Mouse (Mus musculus): ENCODE data around the gene Gm10322. TPM values are rescaled to one million over a fixed set of nuclear protein-coding genes. Genes with fewer than 3 reads are reported as not detected.

The Gm10322 gene
- total and polyA plus RNA-seq, 3 experiments = not detected

GRCm38 (mm10) chr10:59590606-59591005 is 25.3 kb upstream of the Gm10322 start:
- Histone ChIP-seq H3K36me3 (replicated peaks) (peaks cover 37% of the 10 kb centered on the region), H3K4me3 (ENCODE audit: low read depth, low read length) (no peak overlapping the region), H3K4me1 (ENCODE audit: insufficient read depth, low read depth, low read length) (peaks cover 3% of the 10 kb centered on the region), H3K9me3 (replicated peaks) (no peaks in the 10 kb centered on the region), H3K27me3 (ENCODE audit: insufficient read depth, low read length) (no peaks in the 10 kb centered on the region)
- ATAC-seq (ENCODE audit: extremely low read depth, insufficient number of reproducible peaks, low FRiP score, poor library complexity, severe bottlenecking) = no peak
- no peak for DNase-seq (ENCODE audit: low spot score)
- no peak for TF ChIP-seq TAL1 (conservative IDR thresholded peaks at IDR 0.05; ENCODE audit: low read depth, low read length)
- no peak for TF ChIP-seq GATA1 (IDR thresholded peaks at IDR 0.05; ENCODE audit: borderline replicate concordance, low read length)
- TF ChIP-seq POLR2AphosphoS5 (IDR thresholded peaks at IDR 0.05; ENCODE audit: insufficient replicate concordance, low read depth, low read length) = no peak
- TF ChIP-seq GATA2 (IDR thresholded peaks at IDR 0.05; ENCODE audit: borderline replicate concordance, low read depth, low read length) = no peak
- no peak for TF ChIP-seq CTCF (IDR thresholded peaks at IDR 0.05; ENCODE audit: low read depth, low read length)

- TF ChIP-seq CTCF (IDR thresholded peaks at IDR 0.05; ENCODE audit: low read depth, low read length) = no peak
- Histone ChIP-seq H3K9me3 (replicated peaks) (no peaks in the 10 kb centered on the region), H3K4me3 (ENCODE audit: low read depth, low read length) (no peak overlapping the region), H3K4me1 (ENCODE audit: insufficient read depth, low read depth, low read length) (peaks cover 3% of the 10 kb centered on the region), H3K27me3 (ENCODE audit: insufficient read depth, low read length) (no peaks in the 10 kb centered on the region), H3K36me3 (replicated peaks) (peaks cover 38% of the 10 kb centered on the region)
- DNase-seq (ENCODE audit: low spot score) = no peak
- ATAC-seq (ENCODE audit: extremely low read depth, insufficient number of reproducible peaks, low FRiP score, poor library complexity, severe bottlenecking) = peak; percentile 28; the same call in 1 of the 2 replicates
These were observed 21.9 kb upstream of the Gm10322 start for GRCm38 (mm10) chr10:59593826-59594570.

- H3K4me3 ChIP-seq (ENCODE audit: low read depth, low read length) = no peak overlapping the region
- ATAC-seq (ENCODE audit: extremely low read depth, insufficient number of reproducible peaks, low FRiP score, poor library complexity, severe bottlenecking) = no peak
- H3K27me3 ChIP-seq (ENCODE audit: insufficient read depth, low read length) = no peaks in the 10 kb centered on the region
- peaks cover 24% of the 10 kb centered on the region for H3K36me3 ChIP-seq (replicated peaks)
- H3K9me3 ChIP-seq (replicated peaks) = no peaks in the 10 kb centered on the region
- no peak for DNase-seq (ENCODE audit: low spot score)
- no peaks in the 10 kb centered on the region for H3K4me1 ChIP-seq (ENCODE audit: insufficient read depth, low read depth, low read length)
- TF ChIP-seq TAL1 (conservative IDR thresholded peaks at IDR 0.05; ENCODE audit: low read depth, low read length) = no peak
- TF ChIP-seq CTCF (IDR thresholded peaks at IDR 0.05; ENCODE audit: low read depth, low read length) = no peak
- TF ChIP-seq GATA2 (IDR thresholded peaks at IDR 0.05; ENCODE audit: borderline replicate concordance, low read depth, low read length) = no peak
- no peak for TF ChIP-seq POLR2AphosphoS5 (IDR thresholded peaks at IDR 0.05; ENCODE audit: insufficient replicate concordance, low read depth, low read length)
- no peak for TF ChIP-seq GATA1 (IDR thresholded peaks at IDR 0.05; ENCODE audit: borderline replicate concordance, low read length)
These were observed 15.3 kb upstream of the Gm10322 start for GRCm38 (mm10) chr10:59600516-59600915.

GRCm38 (mm10) chr10:59602043-59602442 is 13.8 kb upstream of the Gm10322 start:
- TF ChIP-seq GATA2 (IDR thresholded peaks at IDR 0.05; ENCODE audit: borderline replicate concordance, low read depth, low read length) (no peak), POLR2AphosphoS5 (IDR thresholded peaks at IDR 0.05; ENCODE audit: insufficient replicate concordance, low read depth, low read length) (no peak), CTCF (IDR thresholded peaks at IDR 0.05; ENCODE audit: low read depth, low read length) (no peak), TAL1 (conservative IDR thresholded peaks at IDR 0.05; ENCODE audit: low read depth, low read length) (no peak), GATA1 (IDR thresholded peaks at IDR 0.05; ENCODE audit: borderline replicate concordance, low read length) (no peak)
- no peak overlapping the region for H3K4me3 ChIP-seq (ENCODE audit: low read depth, low read length)
- no peaks in the 10 kb centered on the region for H3K27me3 ChIP-seq (ENCODE audit: insufficient read depth, low read length)
- no peaks in the 10 kb centered on the region for H3K9me3 ChIP-seq (replicated peaks)
- ATAC-seq (ENCODE audit: extremely low read depth, insufficient number of reproducible peaks, low FRiP score, poor library complexity, severe bottlenecking) (no peak), DNase-seq (ENCODE audit: low spot score) (no peak)
- peaks cover 19% of the 10 kb centered on the region for H3K36me3 ChIP-seq (replicated peaks)
- H3K4me1 ChIP-seq (ENCODE audit: insufficient read depth, low read depth, low read length) = no peaks in the 10 kb centered on the region

GRCm38 (mm10) chr10:59602891-59603290 is 13.0 kb upstream of the Gm10322 start:
- Histone ChIP-seq H3K4me1 (ENCODE audit: insufficient read depth, low read depth, low read length) (no peaks in the 10 kb centered on the region), H3K36me3 (replicated peaks) (peaks cover 11% of the 10 kb centered on the region), H3K4me3 (ENCODE audit: low read depth, low read length) (no peak overlapping the region), H3K9me3 (replicated peaks) (no peaks in the 10 kb centered on the region), H3K27me3 (ENCODE audit: insufficient read depth, low read length) (no peaks in the 10 kb centered on the region)
- DNase-seq (ENCODE audit: low spot score) (no peak), ATAC-seq (ENCODE audit: extremely low read depth, insufficient number of reproducible peaks, low FRiP score, poor library complexity, severe bottlenecking) (no peak)
- TF ChIP-seq GATA2 (IDR thresholded peaks at IDR 0.05; ENCODE audit: borderline replicate concordance, low read depth, low read length) = no peak
- TF ChIP-seq TAL1 (conservative IDR thresholded peaks at IDR 0.05; ENCODE audit: low read depth, low read length) = no peak
- no peak for TF ChIP-seq GATA1 (IDR thresholded peaks at IDR 0.05; ENCODE audit: borderline replicate concordance, low read length)
- TF ChIP-seq CTCF (IDR thresholded peaks at IDR 0.05; ENCODE audit: low read depth, low read length) = no peak
- no peak for TF ChIP-seq POLR2AphosphoS5 (IDR thresholded peaks at IDR 0.05; ENCODE audit: insufficient replicate concordance, low read depth, low read length)

GRCm38 (mm10) chr10:59603843-59604242 is 12.0 kb upstream of the Gm10322 start:
- no peaks in the 10 kb centered on the region for H3K27me3 ChIP-seq (ENCODE audit: insufficient read depth, low read length)
- DNase-seq (ENCODE audit: low spot score) (no peak), ATAC-seq (ENCODE audit: extremely low read depth, insufficient number of reproducible peaks, low FRiP score, poor library complexity, severe bottlenecking) (no peak)
- H3K4me3 ChIP-seq (ENCODE audit: low read depth, low read length) = no peak overlapping the region
- TF ChIP-seq GATA2 (IDR thresholded peaks at IDR 0.05; ENCODE audit: borderline replicate concordance, low read depth, low read length) (no peak), GATA1 (IDR thresholded peaks at IDR 0.05; ENCODE audit: borderline replicate concordance, low read length) (no peak), TAL1 (conservative IDR thresholded peaks at IDR 0.05; ENCODE audit: low read depth, low read length) (no peak), POLR2AphosphoS5 (IDR thresholded peaks at IDR 0.05; ENCODE audit: insufficient replicate concordance, low read depth, low read length) (no peak), CTCF (IDR thresholded peaks at IDR 0.05; ENCODE audit: low read depth, low read length) (no peak)
- peaks cover 11% of the 10 kb centered on the region for H3K36me3 ChIP-seq (replicated peaks)
- H3K9me3 ChIP-seq (replicated peaks) = no peaks in the 10 kb centered on the region
- H3K4me1 ChIP-seq (ENCODE audit: insufficient read depth, low read depth, low read length) = peaks cover 2% of the 10 kb centered on the region; the same call in 1 of the 2 replicates
